Mouse (Mus musculus) ovary, postnatal 36 days (tissue): ENCODE measurements around the gene Xxylt1.

Source experiments
- DNase-seq: peaks from one replicate; pipeline ENCODE4 v3.0.0; 2022; ENCODE audit warnings: low spot score, mixed read lengths

Xxylt1 gene

DNA sequence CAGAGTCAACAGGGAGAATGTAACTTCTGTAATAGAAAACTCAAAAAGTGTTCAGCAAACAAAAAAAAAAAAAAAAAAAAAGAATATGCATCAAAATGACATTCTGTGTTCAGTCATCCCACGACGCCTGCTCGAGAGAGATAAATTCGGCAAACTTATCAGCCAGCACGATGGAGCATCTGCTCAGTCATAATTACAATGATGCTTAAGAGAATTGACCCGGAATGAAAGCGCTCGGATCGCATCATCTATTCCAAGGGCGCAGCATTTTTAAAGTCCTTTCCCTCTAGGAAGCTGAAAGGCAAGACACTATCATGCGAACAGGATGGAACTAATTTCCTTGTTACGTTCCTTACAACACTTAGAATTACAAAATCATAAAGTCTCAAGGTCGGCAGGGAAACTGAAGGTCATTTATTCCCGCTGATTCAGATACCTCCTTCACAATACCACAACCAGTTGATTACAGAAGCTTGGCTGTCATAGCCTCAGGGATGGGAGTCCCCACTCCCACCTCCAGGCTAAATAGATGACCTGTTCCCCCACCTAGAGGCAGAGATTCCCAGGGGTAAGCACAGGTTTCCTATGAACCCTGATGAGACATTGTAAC lies 165.5 kb downstream of the Xxylt1 start:
- DNase-seq, result no peak
